Mouse (Mus musculus) hindbrain, embryonic 13.5 days (tissue): ENCODE measurements around the gene Snx1. TPM values are rescaled to one million over a fixed set of nuclear protein-coding genes. Genes with fewer than 3 reads are reported as not detected.

Source experiments
- polyA plus RNA-seq: library from polyadenylated mRNA; unstranded; fragments of >200 nt; fragmentation: Nextera tagmentation; extraction: Ambion mirVana; gene quantifications from 2 replicates; pipeline ENCODE4 v1.2.1, GENCODE M21; 2015

The Snx1 gene
- polyA plus RNA-seq, 1 experiment from 2014 or later, result 93.1 TPM

Other genes starting within 250 kb of the Snx1 start
- 36.9 and 42.1 TPM in 2 replicates for gene Pclaf, start 236.3 kb downstream of the Snx1 start, polyA plus RNA-seq
- 33.6 and 33.8 TPM in 2 replicates for gene Trip4, start 217.8 kb downstream of the Snx1 start, polyA plus RNA-seq
- gene Csnk1g1, start 217.7 kb downstream of the Snx1 start, polyA plus RNA-seq, result 22.9 and 24.8 TPM in 2 replicates
- 376 and 380 TPM in 2 replicates for gene Ppib, start 66.4 kb downstream of the Snx1 start, polyA plus RNA-seq
- 6.9 and 8.0 TPM in 2 replicates for gene Snx22, start 56.9 kb downstream of the Snx1 start, polyA plus RNA-seq
- 91.2 and 94.1 TPM in 2 replicates for gene Ciao2a, start within 50 bp of the Snx1 start, polyA plus RNA-seq
- gene Dapk2, start 31.6 kb upstream of the Snx1 start, polyA plus RNA-seq, result 1.4 and 1.5 TPM in 2 replicates
- 47.8 and 48.9 TPM in 2 replicates for gene Herc1, start 223.9 kb upstream of the Snx1 start, polyA plus RNA-seq